Mouse (Mus musculus) stomach, embryonic 16.5 days (tissue): ENCODE data around the gene Adgrl4. TPM values are rescaled to one million over a fixed set of nuclear protein-coding genes. Genes with fewer than 3 reads are reported as not detected.

Source experiments
- ATAC-seq: fragments of 200-750 bp; cut with Nextera tagmentation; 2 replicates; pipeline ENCODE4 v1.8.0; 2017; ENCODE audit warnings: moderate number of reproducible peaks, moderate TSS enrichment; ENCODE audit not compliant: insufficient read depth, low FRiP score
- H3K27ac ChIP-seq: fragments of 300-500 bp; sonication (generic); 2 replicates; pipeline ENCODE4 v1.5.1; 2014; ENCODE audit warnings: low read length
- H3K27me3 ChIP-seq: fragments of 300-500 bp; sonication (generic); 2 replicates; pipeline ENCODE4 v1.6.1; 2014; ENCODE audit warnings: low read length, control low read depth, mixed read lengths; ENCODE audit not compliant: control insufficient read depth, insufficient read depth
- H3K36me3 ChIP-seq: fragments of 300-500 bp; sonication (generic); 2 replicates; pipeline ENCODE4 v1.6.1; 2014; ENCODE audit warnings: low read length; ENCODE audit not compliant: control insufficient read depth, insufficient read depth
- H3K4me1 ChIP-seq: fragments of 300-500 bp; sonication (generic); 2 replicates; pipeline ENCODE4 v1.6.1; 2014; ENCODE audit warnings: low read length, control low read depth, mixed read lengths; ENCODE audit not compliant: control insufficient read depth, insufficient read depth
- H3K4me2 ChIP-seq: fragments of 300-500 bp; sonication (generic); 2 replicates; pipeline ENCODE4 v1.6.1; 2014; ENCODE audit warnings: low read depth, low read length, mixed read lengths
- H3K4me3 ChIP-seq: fragments of 300-500 bp; sonication (generic); replicated peaks from 2 replicates; pipeline ENCODE4 v1.5.1; 2014; ENCODE audit warnings: mild to moderate bottlenecking, low read length
- H3K9ac ChIP-seq: fragments of 300-500 bp; sonication (generic); 2 replicates; pipeline ENCODE4 v1.6.1; 2014; ENCODE audit warnings: low read length
- H3K9me3 ChIP-seq: fragments of 300-500 bp; sonication (generic); replicated peaks from 2 replicates; pipeline ENCODE4 v1.6.1; 2016; ENCODE audit warnings: low read length, control low read depth; ENCODE audit not compliant: control insufficient read depth
- WGBS: fragments of 180-500 bp; shearing (Covaris S2); extraction: QIAGEN DNeasy Blood & Tissue Kit; methylation state at CpG from one replicate; pipeline ENCODE4 v1.1.7; 2014; 5-methylcytosine and 5-hydroxymethylcytosine counted together
- polyA plus RNA-seq: library from polyadenylated mRNA; unstranded; fragments of >200 nt; fragmentation: Nextera tagmentation; extraction: Ambion mirVana; gene quantifications from 2 replicates; pipeline ENCODE4 v1.2.1, GENCODE M21; 2015

Adgrl4 gene
- polyA plus RNA-seq, 1 experiment from 2014 or later, result 7.1 TPM

- no peaks in the 10 kb centered on the region for H3K36me3 ChIP-seq
- no peaks in the 10 kb centered on the region for H3K9me3 ChIP-seq
- no peak overlapping the region for H3K9ac ChIP-seq
- WGBS, result 64% methylated on average over 6 of the region's 6 CpGs
- no peak overlapping the region for H3K4me2 ChIP-seq
- no peaks in the 10 kb centered on the region for H3K4me1 ChIP-seq
- no peak overlapping the region for H3K4me3 ChIP-seq
- no peaks in the 10 kb centered on the region for H3K27me3 ChIP-seq
- ATAC-seq, result no peak
- H3K27ac ChIP-seq, result no peak overlapping the region
These were observed 17.5 kb downstream of the Adgrl4 start for GRCm38 (mm10) chr3:151454985-151455701.

- Histone ChIP-seq H3K9ac (no peak overlapping the region), H3K4me3 (no peak overlapping the region), H3K9me3 (no peaks in the 10 kb centered on the region), H3K27ac (no peak overlapping the region), H3K27me3 (no peaks in the 10 kb centered on the region), H3K36me3 (no peaks in the 10 kb centered on the region), H3K4me2 (no peak overlapping the region), H3K4me1 (no peaks in the 10 kb centered on the region)
- no peak for ATAC-seq
- 53% methylated on average over 3 of the region's 3 CpGs for WGBS
These were observed 21.9 kb downstream of the Adgrl4 start for GRCm38 (mm10) chr3:151459430-151460190.

GRCm38 (mm10) chr3:151465215-151465614 lies 27.5 kb downstream of the Adgrl4 start:
- Histone ChIP-seq H3K27ac (no peak overlapping the region), H3K9ac (no peak overlapping the region), H3K36me3 (no peaks in the 10 kb centered on the region), H3K4me1 (no peaks in the 10 kb centered on the region), H3K4me3 (no peak overlapping the region), H3K9me3 (no peaks in the 10 kb centered on the region), H3K4me2 (no peak overlapping the region), H3K27me3 (no peaks in the 10 kb centered on the region)
- no peak for ATAC-seq
- 65% methylated on average over 4 of the region's 4 CpGs for WGBS

GRCm38 (mm10) chr3:151488853-151489252 lies 51.2 kb downstream of the Adgrl4 start:
- Histone ChIP-seq H3K4me2 (no peak overlapping the region), H3K36me3 (no peaks in the 10 kb centered on the region), H3K9me3 (no peaks in the 10 kb centered on the region), H3K27ac (no peak overlapping the region), H3K4me3 (no peak overlapping the region), H3K9ac (no peak overlapping the region), H3K4me1 (no peaks in the 10 kb centered on the region), H3K27me3 (no peaks in the 10 kb centered on the region)
- WGBS, result 92% methylated on average over 4 of the region's 4 CpGs
- no peak for ATAC-seq

GRCm38 (mm10) chr3:151505606-151506005 lies 67.9 kb downstream of the Adgrl4 start:
- H3K27me3 ChIP-seq, result no peaks in the 10 kb centered on the region
- H3K4me3 ChIP-seq, result no peak overlapping the region
- H3K4me2 ChIP-seq, result no peak overlapping the region
- no peaks in the 10 kb centered on the region for H3K9me3 ChIP-seq
- ATAC-seq, result no peak
- no peaks in the 10 kb centered on the region for H3K36me3 ChIP-seq
- H3K4me1 ChIP-seq, result no peaks in the 10 kb centered on the region
- H3K27ac ChIP-seq, result no peak overlapping the region
- H3K9ac ChIP-seq, result no peak overlapping the region
- WGBS, result 78% methylated on average over 3 of the region's 3 CpGs

GRCm38 (mm10) chr3:151511184-151511583 lies 73.5 kb downstream of the Adgrl4 start:
- Histone ChIP-seq H3K4me3 (no peak overlapping the region), H3K9me3 (no peaks in the 10 kb centered on the region), H3K36me3 (no peaks in the 10 kb centered on the region), H3K4me2 (no peak overlapping the region), H3K4me1 (no peaks in the 10 kb centered on the region), H3K9ac (no peak overlapping the region), H3K27ac (no peak overlapping the region), H3K27me3 (no peaks in the 10 kb centered on the region)
- 92% methylated on average over 5 of the region's 5 CpGs for WGBS
- ATAC-seq, result no peak

- WGBS, result 85% methylated on average over 3 of the region's 3 CpGs
- Histone ChIP-seq H3K27ac (no peak overlapping the region), H3K36me3 (no peaks in the 10 kb centered on the region), H3K9ac (no peak overlapping the region), H3K9me3 (no peaks in the 10 kb centered on the region), H3K4me3 (no peak overlapping the region), H3K4me1 (no peaks in the 10 kb centered on the region), H3K27me3 (no peaks in the 10 kb centered on the region), H3K4me2 (no peak overlapping the region)
- ATAC-seq, result no peak
These were observed 109.5 kb downstream of the Adgrl4 start for GRCm38 (mm10) chr3:151547182-151547581.

- Histone ChIP-seq H3K4me2 (no peak overlapping the region), H3K27me3 (no peaks in the 10 kb centered on the region), H3K36me3 (no peaks in the 10 kb centered on the region), H3K9me3 (no peaks in the 10 kb centered on the region), H3K4me1 (no peaks in the 10 kb centered on the region), H3K4me3 (no peak overlapping the region), H3K27ac (no peak overlapping the region), H3K9ac (no peak overlapping the region)
- no peak for ATAC-seq
- WGBS, result 43% methylated on average over 5 of the region's 5 CpGs
These were observed 113.3 kb downstream of the Adgrl4 start for GRCm38 (mm10) chr3:151551002-151551401.

- no peaks in the 10 kb centered on the region for H3K27me3 ChIP-seq
- no peak overlapping the region for H3K4me3 ChIP-seq
- H3K27ac ChIP-seq, result no peak overlapping the region
- H3K36me3 ChIP-seq, result no peaks in the 10 kb centered on the region
- WGBS, result 90% methylated on average over 2 of the region's 2 CpGs
- H3K4me2 ChIP-seq, result no peak overlapping the region
- no peak for ATAC-seq
- no peaks in the 10 kb centered on the region for H3K4me1 ChIP-seq
- H3K9me3 ChIP-seq, result no peaks in the 10 kb centered on the region
- no peak overlapping the region for H3K9ac ChIP-seq
These were observed 118.9 kb downstream of the Adgrl4 start for GRCm38 (mm10) chr3:151556635-151557034.
